Mouse (Mus musculus): Measurements from ENCODE around the gene Lpcat1. TPM values are rescaled to one million over a fixed set of nuclear protein-coding genes. Genes with fewer than 3 reads are reported as not detected.

Gene Lpcat1
- polyA plus RNA-seq, 1 experiment from 2014 or later = 77.3 TPM

DNA sequence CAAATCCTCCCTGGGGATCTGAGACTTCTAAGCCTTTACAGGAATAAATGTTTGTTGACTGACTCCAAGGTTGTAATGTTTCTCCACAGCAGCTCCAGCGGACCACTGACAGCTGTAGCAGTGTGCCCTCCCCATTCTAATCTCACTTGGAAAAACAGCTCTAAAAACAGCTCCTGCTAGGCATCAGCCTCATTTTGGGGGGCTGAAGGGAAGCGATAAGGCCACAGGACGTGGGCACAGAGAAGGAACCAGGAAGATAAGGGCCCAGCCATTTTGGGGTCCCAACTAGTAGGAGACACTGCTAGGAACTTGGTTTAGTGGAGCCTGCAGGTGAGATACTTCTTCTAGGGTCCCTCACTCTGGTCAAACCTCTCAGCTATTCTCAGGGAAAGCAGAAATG, 68.3 kb downstream of the Lpcat1 start:
- 67% methylated on average over 3 of the region's 3 CpGs for WGBS
- no peak overlapping the region for H3K4me2 ChIP-seq (replicated peaks)
- no peak overlapping the region for H3K9ac ChIP-seq
- H3K4me1 ChIP-seq (replicated peaks; ENCODE audit: control insufficient read depth, insufficient read depth, low read length) = peaks cover 7% of the 10 kb centered on the region; the same call in 1 of the 2 replicates
- H3K4me3 ChIP-seq (replicated peaks; ENCODE audit: low read length) = no peak overlapping the region
- H3K36me3 ChIP-seq (replicated peaks; ENCODE audit: control insufficient read depth, insufficient read depth) = no peaks in the 10 kb centered on the region
- DNase-seq (ENCODE audit: low spot score) (no peak), ATAC-seq (ENCODE audit: low FRiP score) (no peak)
- peaks cover 48% of the 10 kb centered on the region for H3K27me3 ChIP-seq (ENCODE audit: control insufficient read depth, insufficient read depth, low read length)
- no peaks in the 10 kb centered on the region for H3K9me3 ChIP-seq (ENCODE audit: control insufficient read depth, low read length)
- H3K27ac ChIP-seq = no peak overlapping the region

DNA sequence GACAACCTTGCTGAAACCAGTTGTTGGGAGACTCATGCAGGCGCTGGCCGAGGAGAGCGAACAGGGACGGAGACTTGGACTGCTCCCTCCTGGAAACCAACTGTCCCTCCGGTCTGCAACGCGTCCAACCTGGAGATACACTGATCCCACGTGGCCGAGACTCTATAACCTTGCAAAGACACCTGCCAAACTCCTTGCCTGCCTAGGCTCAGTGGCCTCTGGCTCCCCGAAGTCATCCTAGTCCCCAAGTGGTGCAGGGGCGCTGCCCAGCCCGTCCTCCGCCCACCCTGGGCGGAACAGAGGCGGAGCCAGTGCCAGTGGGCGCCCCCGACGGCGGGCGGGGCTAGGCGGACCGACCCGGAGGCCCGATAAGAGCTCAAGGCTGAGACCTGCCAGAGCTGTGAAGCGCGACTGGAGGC, 69.4 kb downstream of the Lpcat1 start, which contains the start of gene Slc6a3:
Gene Slc6a3 (plus strand): TSS at position 345 of the 419 bp plus-strand sequence.
- peaks cover 7% of the 10 kb centered on the region; the same call in 1 of the 2 replicates for H3K4me1 ChIP-seq (replicated peaks; ENCODE audit: control insufficient read depth, insufficient read depth, low read length)
- WGBS = under 1% methylated on average over 26 of the region's 26 CpGs

GRCm38 (mm10) chr13:73536824-73537223, 69.8 kb downstream of the Lpcat1 start:
- Histone ChIP-seq H3K27me3 (ENCODE audit: control insufficient read depth, insufficient read depth, low read length) (peaks cover 48% of the 10 kb centered on the region), H3K9ac (peak overlapping the region; percentile 40), H3K4me3 (replicated peaks; ENCODE audit: low read length) (peak overlapping the region; percentile 41), H3K36me3 (replicated peaks; ENCODE audit: control insufficient read depth, insufficient read depth) (no peaks in the 10 kb centered on the region), H3K4me2 (replicated peaks) (peak overlapping the region; percentile 67), H3K27ac (no peak overlapping the region), H3K4me1 (replicated peaks; ENCODE audit: control insufficient read depth, insufficient read depth, low read length) (peaks cover 7% of the 10 kb centered on the region; the same call in 1 of the 2 replicates), H3K9me3 (ENCODE audit: control insufficient read depth, low read length) (no peaks in the 10 kb centered on the region)
- WGBS = 20% methylated on average over 13 of the region's 13 CpGs
- ATAC-seq (ENCODE audit: low FRiP score) (no peak), DNase-seq (ENCODE audit: low spot score) (no peak)

More for the DNA sequence above, 69.4 kb downstream of the Lpcat1 start, which contains the start of gene Slc6a3:
- Histone ChIP-seq H3K27me3 (ENCODE audit: control insufficient read depth, insufficient read depth, low read length) (peaks cover 48% of the 10 kb centered on the region), H3K4me3 (replicated peaks; ENCODE audit: low read length) (peak within 1 kb of the TSS; percentile 41), H3K27ac (no peak within 1 kb of the TSS), H3K4me2 (replicated peaks) (peak within 1 kb of the TSS; percentile 67), H3K9me3 (ENCODE audit: control insufficient read depth, low read length) (no peaks in the 10 kb centered on the region), H3K9ac (peak within 1 kb of the TSS; percentile 40), H3K36me3 (replicated peaks; ENCODE audit: control insufficient read depth, insufficient read depth) (no peaks in the 10 kb centered on the region)
- peak; percentile 72 for ATAC-seq (ENCODE audit: low FRiP score)
- no peak for DNase-seq (ENCODE audit: low spot score)

DNA sequence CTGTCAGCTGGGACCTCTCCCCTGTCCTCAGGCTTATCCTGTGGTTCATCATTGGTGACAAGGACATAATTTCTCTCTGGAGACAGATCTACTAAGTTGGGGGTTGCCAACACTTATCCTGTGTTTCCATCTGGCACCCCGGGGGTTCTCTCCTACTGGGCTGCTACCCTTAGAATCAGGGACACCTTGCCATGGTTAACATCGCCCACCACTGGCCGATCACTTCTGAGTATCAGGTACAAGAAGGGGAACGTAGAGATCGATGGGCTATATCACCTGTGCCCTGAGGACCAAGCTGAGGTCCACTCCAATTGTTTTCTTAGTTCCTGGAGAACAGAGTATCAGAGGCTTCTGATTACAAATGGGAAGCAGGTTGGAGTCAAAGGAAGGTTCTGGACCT, 97.2 kb downstream of the Lpcat1 start:
- no peaks in the 10 kb centered on the region for H3K9me3 ChIP-seq (ENCODE audit: control insufficient read depth, low read length)
- no peak overlapping the region for H3K4me2 ChIP-seq (replicated peaks)
- ATAC-seq (ENCODE audit: low FRiP score) = no peak
- no peak for DNase-seq (ENCODE audit: low spot score)
- no peaks in the 10 kb centered on the region for H3K4me1 ChIP-seq (replicated peaks; ENCODE audit: control insufficient read depth, insufficient read depth, low read length)
- H3K9ac ChIP-seq = no peak overlapping the region
- H3K27me3 ChIP-seq (ENCODE audit: control insufficient read depth, insufficient read depth, low read length) = no peaks in the 10 kb centered on the region; the same call in 1 of the 2 replicates
- H3K36me3 ChIP-seq (replicated peaks; ENCODE audit: control insufficient read depth, insufficient read depth) = no peaks in the 10 kb centered on the region
- H3K27ac ChIP-seq = no peak overlapping the region
- H3K4me3 ChIP-seq (replicated peaks; ENCODE audit: low read length) = no peak overlapping the region
- WGBS = 91% methylated on average over 5 of the region's 5 CpGs

Other genes with a start within 250 kb of the Lpcat1 start
- 3.9 and 4.2 TPM in 2 replicates for gene Irx4, start 206.7 kb upstream of the Lpcat1 start, polyA plus RNA-seq (2014; fragmentation: Nextera tagmentation; extraction: Ambion mirVana)
- gene Mrpl36, start 138.7 kb upstream of the Lpcat1 start, polyA plus RNA-seq (2014; fragmentation: Nextera tagmentation; extraction: Ambion mirVana) = 80.6 and 80.9 TPM in 2 replicates
- 397 and 433 TPM in 2 replicates for gene Ndufs6, start 138.7 kb upstream of the Lpcat1 start, polyA plus RNA-seq (2014; fragmentation: Nextera tagmentation; extraction: Ambion mirVana)
- 0.16 and 0.33 TPM in 2 replicates for gene Slc6a3, start 69.5 kb downstream of the Lpcat1 start, polyA plus RNA-seq (2014; fragmentation: Nextera tagmentation; extraction: Ambion mirVana)
- gene Clptm1l, start 136.8 kb downstream of the Lpcat1 start, polyA plus RNA-seq (2014; fragmentation: Nextera tagmentation; extraction: Ambion mirVana) = 147 and 157 TPM in 2 replicates
- gene Tert, start 159.7 kb downstream of the Lpcat1 start, polyA plus RNA-seq (2014; fragmentation: Nextera tagmentation; extraction: Ambion mirVana) = 3.0 and 4.1 TPM in 2 replicates
- not detected in 2 replicates for gene Slc6a18, start 210.8 kb downstream of the Lpcat1 start, polyA plus RNA-seq (2014; fragmentation: Nextera tagmentation; extraction: Ambion mirVana)
- gene Slc6a19, start 237.7 kb downstream of the Lpcat1 start, polyA plus RNA-seq (2014; fragmentation: Nextera tagmentation; extraction: Ambion mirVana) = 0.25 and 0.46 TPM in 2 replicates